Mouse (Mus musculus) bone marrow, adult 2 months (tissue): ENCODE measurements around the gene Cks1b.

Source experiments
- CTCF ChIP-seq: fragments of 200-500 bp; IDR thresholded peaks from 2 replicates; pipeline ENCODE4 v1.5.1; 2011; ENCODE audit warnings: low read length, control low read depth; ENCODE audit not compliant: control insufficient read depth, insufficient read depth
- POLR2A ChIP-seq: fragments of 200-500 bp; IDR thresholded peaks from 2 replicates; pipeline ENCODE4 v1.6.1; 2011; ENCODE audit warnings: low read depth, mild to moderate bottlenecking, control low read depth, low read length, borderline replicate concordance; ENCODE audit not compliant: control insufficient read depth

DNA sequence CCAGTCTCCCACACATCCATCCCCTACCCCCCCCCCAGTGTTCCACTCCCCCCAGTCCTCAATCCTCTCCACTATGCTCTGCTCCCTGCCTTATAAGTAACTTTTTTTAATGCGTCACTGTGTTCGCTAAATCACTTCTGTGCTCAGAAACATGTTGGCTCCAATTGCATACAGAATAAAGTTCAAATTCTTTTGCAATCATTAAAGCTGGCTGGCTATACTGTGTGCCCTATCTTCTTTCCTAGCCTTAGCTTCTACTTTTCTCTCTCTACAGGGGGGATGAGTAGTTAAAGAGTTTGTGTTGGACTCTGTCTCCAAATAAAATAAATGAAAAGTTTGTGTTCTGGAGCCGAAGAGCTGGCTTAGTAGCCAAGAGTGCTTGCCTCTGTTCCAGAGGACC is 8.5 kb downstream of the Cks1b start:
- no peak for TF ChIP-seq CTCF
- TF ChIP-seq POLR2A: no peak
